Mouse (Mus musculus): ENCODE results near the gene Prkg1. TPM values are rescaled to one million over a fixed set of nuclear protein-coding genes. Genes with fewer than 3 reads are reported as not detected.

The Prkg1 gene
- polyA plus RNA-seq, 1 experiment from 2014 or later = 5.9 TPM

DNA sequence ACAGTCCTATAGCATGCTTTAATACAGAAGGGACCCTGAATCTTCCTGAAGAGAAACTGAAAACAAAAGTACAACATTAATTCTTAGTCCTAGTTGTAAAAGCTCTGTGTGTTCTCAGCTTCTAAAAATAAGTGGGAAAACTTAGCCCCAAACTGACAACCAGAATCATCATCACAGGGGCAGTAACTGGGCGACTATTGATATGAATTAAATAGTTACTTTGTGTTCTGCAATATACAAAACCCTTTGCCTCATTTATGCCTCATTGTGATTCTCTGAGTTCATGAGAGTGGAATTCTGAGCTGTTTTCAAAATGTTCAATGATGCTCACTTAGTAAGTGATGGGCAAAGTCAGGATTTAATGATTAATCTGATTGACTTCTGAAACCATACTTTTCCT is 170.8 kb downstream of the Prkg1 start:
- no peak overlapping the region for H3K9ac ChIP-seq
- ATAC-seq (ENCODE audit: low FRiP score) = no peak
- no peak overlapping the region for H3K4me3 ChIP-seq (replicated peaks)
- no peak overlapping the region for H3K4me2 ChIP-seq
- no peaks in the 10 kb centered on the region for H3K27me3 ChIP-seq
- H3K27ac ChIP-seq = no peak overlapping the region
- no peaks in the 10 kb centered on the region for H3K4me1 ChIP-seq
- WGBS = 67% methylated on average over 1 of the region's 1 CpGs
- no peaks in the 10 kb centered on the region for H3K9me3 ChIP-seq
- no peaks in the 10 kb centered on the region for H3K36me3 ChIP-seq (replicated peaks)

DNA sequence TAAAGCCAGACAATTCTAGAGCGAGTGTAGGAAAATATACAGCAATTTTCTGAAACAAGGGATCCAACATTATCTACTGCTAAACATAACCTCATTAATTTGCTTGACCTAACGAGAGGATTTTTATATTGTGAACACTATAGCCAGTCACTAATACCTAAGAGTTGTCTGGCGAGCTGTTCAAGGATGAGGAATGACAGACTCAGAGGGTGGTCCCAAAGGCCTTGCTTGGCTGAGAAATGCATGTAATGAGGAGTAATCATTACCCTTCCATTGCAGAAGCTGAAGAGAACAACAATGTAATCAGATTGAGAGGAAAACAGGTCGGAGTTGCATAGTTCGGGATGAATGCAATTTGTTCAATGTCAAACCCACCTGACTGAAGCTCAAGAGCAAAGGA is 174.1 kb downstream of the Prkg1 start:
- no peak overlapping the region for H3K27ac ChIP-seq
- H3K4me1 ChIP-seq = no peaks in the 10 kb centered on the region
- H3K4me2 ChIP-seq = no peak overlapping the region
- H3K9me3 ChIP-seq = no peaks in the 10 kb centered on the region
- no peak for ATAC-seq (ENCODE audit: low FRiP score)
- no peaks in the 10 kb centered on the region for H3K27me3 ChIP-seq
- no peak overlapping the region for H3K9ac ChIP-seq
- 62% methylated on average over 5 of the region's 5 CpGs for WGBS
- H3K36me3 ChIP-seq (replicated peaks) = no peaks in the 10 kb centered on the region
- H3K4me3 ChIP-seq (replicated peaks) = no peak overlapping the region

DNA sequence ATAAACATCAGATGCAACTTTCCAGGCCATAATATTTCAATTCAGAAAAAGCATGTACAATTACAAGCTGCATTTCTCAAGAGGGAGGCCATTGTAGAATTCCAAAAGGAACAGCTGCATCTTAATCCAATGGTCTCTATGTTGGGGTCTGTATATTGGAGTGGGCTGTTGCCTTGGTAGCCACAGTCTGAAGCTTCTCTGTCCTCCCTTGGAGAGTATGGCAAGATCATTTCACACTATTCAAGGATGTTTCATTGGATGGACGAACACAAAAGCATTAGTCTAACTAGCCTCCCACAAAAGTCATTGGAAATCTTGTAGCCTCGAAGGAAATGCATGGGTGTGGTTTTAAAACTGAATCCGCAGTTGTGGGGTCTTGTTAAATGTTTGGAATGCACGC is 187.7 kb downstream of the Prkg1 start:
- Histone ChIP-seq H3K27me3 (no peaks in the 10 kb centered on the region), H3K4me3 (replicated peaks) (no peak overlapping the region), H3K36me3 (replicated peaks) (no peaks in the 10 kb centered on the region), H3K27ac (no peak overlapping the region), H3K4me2 (no peak overlapping the region), H3K4me1 (peaks cover 3% of the 10 kb centered on the region), H3K9me3 (no peaks in the 10 kb centered on the region), H3K9ac (no peak overlapping the region)
- 37% methylated on average over 4 of the region's 4 CpGs for WGBS
- no peak for ATAC-seq (ENCODE audit: low FRiP score)

DNA sequence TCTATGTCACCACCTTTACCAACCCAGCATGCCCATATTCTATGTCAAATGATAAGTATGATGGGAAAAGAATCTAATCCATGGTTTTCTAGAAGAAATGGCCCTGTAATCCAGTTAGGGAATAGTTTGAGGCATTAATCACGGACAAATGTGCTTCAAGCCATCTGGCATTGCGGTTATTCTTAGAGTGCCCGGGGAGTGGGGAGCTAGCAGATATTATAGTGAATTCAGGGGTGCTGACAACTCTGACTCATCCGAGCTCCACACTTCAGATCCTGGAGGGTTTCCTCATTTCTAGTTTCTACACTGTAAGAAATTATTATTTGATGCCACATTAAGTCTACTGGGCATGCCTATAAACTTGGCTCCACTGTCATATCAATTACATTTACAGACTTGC is 200.5 kb downstream of the Prkg1 start:
- Histone ChIP-seq H3K4me2 (no peak overlapping the region), H3K4me1 (no peaks in the 10 kb centered on the region), H3K9ac (no peak overlapping the region), H3K9me3 (no peaks in the 10 kb centered on the region), H3K27ac (no peak overlapping the region), H3K27me3 (no peaks in the 10 kb centered on the region), H3K36me3 (replicated peaks) (no peaks in the 10 kb centered on the region), H3K4me3 (replicated peaks) (no peak overlapping the region)
- 89% methylated on average over 4 of the region's 4 CpGs for WGBS
- ATAC-seq (ENCODE audit: low FRiP score) = no peak

DNA sequence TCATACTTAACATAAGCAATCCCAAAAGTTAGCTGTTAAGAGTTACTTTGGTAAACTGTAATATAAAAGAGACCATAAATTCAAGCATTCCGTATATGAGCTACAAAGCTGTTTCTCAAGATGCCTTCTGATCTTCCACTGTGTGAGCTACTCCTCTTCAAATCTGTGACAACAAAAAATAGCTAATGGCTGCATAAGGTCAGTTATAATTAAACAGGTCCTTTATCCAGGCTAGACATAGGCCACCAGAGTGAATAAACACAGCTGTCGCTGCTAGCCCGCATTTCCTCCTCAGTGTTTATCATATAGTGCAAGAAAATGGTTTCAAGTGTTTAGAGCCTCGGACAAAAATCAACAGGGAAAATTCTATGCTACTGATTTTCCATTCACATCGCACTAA is 218.8 kb downstream of the Prkg1 start:
- no peak for ATAC-seq (ENCODE audit: low FRiP score)
- Histone ChIP-seq H3K27me3 (no peaks in the 10 kb centered on the region), H3K4me2 (no peak overlapping the region), H3K27ac (no peak overlapping the region), H3K9ac (no peak overlapping the region), H3K9me3 (no peaks in the 10 kb centered on the region), H3K4me1 (no peaks in the 10 kb centered on the region), H3K36me3 (replicated peaks) (no peaks in the 10 kb centered on the region), H3K4me3 (replicated peaks) (no peak overlapping the region)
- WGBS = 85% methylated on average over 5 of the region's 5 CpGs

DNA sequence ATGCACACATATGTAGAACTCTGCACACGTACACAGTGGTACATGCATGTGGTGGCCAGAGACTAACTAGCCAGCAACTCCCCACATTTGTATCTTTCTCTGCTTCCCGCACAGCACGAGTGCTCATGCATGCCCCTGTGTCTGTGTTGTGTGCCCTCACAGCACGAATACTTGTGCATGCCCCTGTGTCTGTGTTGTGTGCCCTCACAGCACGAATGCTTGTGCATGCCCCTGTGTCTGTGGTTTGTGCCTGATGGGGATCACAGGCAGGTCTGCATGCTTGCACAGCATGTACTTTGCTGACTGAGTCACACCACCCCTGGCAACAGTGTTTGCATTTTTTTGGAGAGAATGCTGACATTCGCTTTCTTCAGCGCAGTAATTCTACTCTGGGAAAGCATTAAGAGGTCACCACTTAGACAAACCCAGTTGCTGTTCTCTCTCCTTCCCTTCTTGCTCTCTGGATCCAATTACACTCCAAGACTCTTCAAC is 233.5 kb downstream of the Prkg1 start:
- no peak overlapping the region for H3K9ac ChIP-seq
- H3K27me3 ChIP-seq = no peaks in the 10 kb centered on the region
- 71% methylated on average over 7 of the region's 7 CpGs for WGBS
- no peak overlapping the region for H3K4me3 ChIP-seq (replicated peaks)
- H3K36me3 ChIP-seq (replicated peaks) = no peaks in the 10 kb centered on the region
- no peak overlapping the region for H3K4me2 ChIP-seq
- ATAC-seq (ENCODE audit: low FRiP score) = no peak
- H3K27ac ChIP-seq = no peak overlapping the region
- H3K9me3 ChIP-seq = no peaks in the 10 kb centered on the region
- H3K4me1 ChIP-seq = no peaks in the 10 kb centered on the region

DNA sequence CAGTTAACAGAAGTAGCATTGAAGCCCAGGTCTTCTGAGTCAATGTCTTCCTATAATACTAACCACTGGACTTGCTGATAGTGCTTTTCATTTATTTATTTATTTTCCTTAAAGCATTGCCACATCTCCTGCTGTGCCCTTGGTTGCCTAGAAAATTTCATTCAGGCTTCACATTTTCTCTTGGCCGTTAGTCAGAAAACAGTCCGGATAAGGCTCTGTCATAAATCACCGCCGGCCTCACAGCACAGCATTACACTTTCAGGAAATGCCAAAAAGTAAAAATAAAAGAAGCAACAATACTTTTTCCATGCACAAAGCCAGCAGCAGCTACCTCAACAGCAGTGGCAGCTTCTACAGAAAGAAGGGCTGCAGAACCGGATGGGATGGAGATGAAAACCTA is 234.2 kb downstream of the Prkg1 start:
- no peaks in the 10 kb centered on the region for H3K36me3 ChIP-seq (replicated peaks)
- no peak overlapping the region for H3K27ac ChIP-seq
- no peaks in the 10 kb centered on the region for H3K9me3 ChIP-seq
- no peak for ATAC-seq (ENCODE audit: low FRiP score)
- H3K9ac ChIP-seq = no peak overlapping the region
- no peaks in the 10 kb centered on the region for H3K27me3 ChIP-seq
- WGBS = 62% methylated on average over 5 of the region's 5 CpGs
- H3K4me3 ChIP-seq (replicated peaks) = no peak overlapping the region
- no peak overlapping the region for H3K4me2 ChIP-seq
- no peaks in the 10 kb centered on the region for H3K4me1 ChIP-seq

DNA sequence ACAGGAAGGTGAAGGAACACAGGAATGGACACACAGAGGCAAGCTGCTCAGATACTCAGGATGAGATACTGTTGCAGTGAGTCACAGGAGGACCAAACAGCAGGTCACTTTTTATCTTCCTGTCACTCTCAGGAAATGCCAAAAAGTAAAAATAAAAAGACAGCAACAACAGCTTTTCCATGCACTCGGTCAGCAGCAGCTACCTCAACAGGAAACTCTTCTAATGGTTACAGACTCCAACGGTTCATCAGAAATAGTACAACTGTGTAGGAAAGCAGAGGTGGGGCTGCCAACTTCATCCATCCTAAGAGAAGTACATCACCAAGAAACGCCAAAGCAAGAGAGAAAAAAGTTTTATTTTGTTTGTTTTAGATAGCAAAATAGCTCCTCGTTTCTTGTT is 234.9 kb downstream of the Prkg1 start:
- no peak overlapping the region for H3K27ac ChIP-seq
- H3K4me2 ChIP-seq = no peak overlapping the region
- no peak overlapping the region for H3K9ac ChIP-seq
- no peaks in the 10 kb centered on the region for H3K9me3 ChIP-seq
- H3K27me3 ChIP-seq = no peaks in the 10 kb centered on the region
- H3K36me3 ChIP-seq (replicated peaks) = no peaks in the 10 kb centered on the region
- no peaks in the 10 kb centered on the region for H3K4me1 ChIP-seq
- H3K4me3 ChIP-seq (replicated peaks) = no peak overlapping the region
- WGBS = 90% methylated on average over 4 of the region's 4 CpGs
- ATAC-seq (ENCODE audit: low FRiP score) = no peak

DNA sequence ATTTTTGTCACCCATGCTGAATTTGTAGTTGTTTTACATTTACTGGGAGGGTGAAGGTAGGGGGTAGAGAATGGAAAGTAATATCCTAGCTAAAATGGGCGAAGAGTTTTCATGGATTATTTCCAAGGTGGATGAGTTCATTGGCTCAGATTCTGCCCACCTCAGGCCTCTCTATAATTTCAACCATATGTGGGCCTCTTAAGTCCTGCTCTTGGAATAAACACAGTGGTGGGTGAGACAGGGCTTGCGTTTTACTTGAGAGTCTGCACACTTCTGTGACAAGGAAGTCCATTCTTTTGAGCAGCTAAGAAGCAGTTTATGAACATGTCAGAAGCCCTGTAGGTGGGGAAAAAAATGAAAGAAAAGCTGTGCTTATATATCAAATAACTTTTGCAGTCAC is 250.3 kb downstream of the Prkg1 start:
- Histone ChIP-seq H3K4me3 (replicated peaks) (no peak overlapping the region), H3K9ac (no peak overlapping the region), H3K27me3 (no peaks in the 10 kb centered on the region), H3K27ac (no peak overlapping the region), H3K4me2 (no peak overlapping the region), H3K4me1 (no peaks in the 10 kb centered on the region), H3K9me3 (no peaks in the 10 kb centered on the region), H3K36me3 (replicated peaks) (no peaks in the 10 kb centered on the region)
- ATAC-seq (ENCODE audit: low FRiP score) = no peak
- WGBS = 76% methylated on average over 2 of the region's 2 CpGs

DNA sequence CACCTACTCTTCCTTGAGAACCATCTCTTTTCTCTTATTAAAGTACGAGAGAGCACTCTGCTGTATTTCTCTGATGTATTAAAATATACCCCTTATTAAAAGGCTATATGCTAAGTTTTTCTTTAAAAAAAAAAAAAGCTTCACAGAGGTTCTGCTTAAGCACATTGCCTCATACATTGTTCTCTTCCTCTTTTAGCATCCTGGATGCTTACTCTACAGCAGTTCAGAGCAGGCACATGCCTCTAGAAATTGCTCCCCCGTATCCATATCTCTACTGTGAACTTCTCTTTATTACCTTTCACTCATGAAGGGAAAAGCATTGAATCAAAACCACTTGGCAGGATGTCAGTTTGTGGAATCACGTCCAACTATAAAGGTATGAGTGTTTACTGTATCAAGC is 257.0 kb downstream of the Prkg1 start:
- no peak overlapping the region for H3K9ac ChIP-seq
- H3K9me3 ChIP-seq = no peaks in the 10 kb centered on the region
- H3K4me1 ChIP-seq = no peaks in the 10 kb centered on the region
- WGBS = 78% methylated on average over 3 of the region's 3 CpGs
- H3K4me3 ChIP-seq (replicated peaks) = no peak overlapping the region
- H3K4me2 ChIP-seq = no peak overlapping the region
- H3K36me3 ChIP-seq (replicated peaks) = no peaks in the 10 kb centered on the region
- no peak overlapping the region for H3K27ac ChIP-seq
- H3K27me3 ChIP-seq = no peaks in the 10 kb centered on the region
- no peak for ATAC-seq (ENCODE audit: low FRiP score)

DNA sequence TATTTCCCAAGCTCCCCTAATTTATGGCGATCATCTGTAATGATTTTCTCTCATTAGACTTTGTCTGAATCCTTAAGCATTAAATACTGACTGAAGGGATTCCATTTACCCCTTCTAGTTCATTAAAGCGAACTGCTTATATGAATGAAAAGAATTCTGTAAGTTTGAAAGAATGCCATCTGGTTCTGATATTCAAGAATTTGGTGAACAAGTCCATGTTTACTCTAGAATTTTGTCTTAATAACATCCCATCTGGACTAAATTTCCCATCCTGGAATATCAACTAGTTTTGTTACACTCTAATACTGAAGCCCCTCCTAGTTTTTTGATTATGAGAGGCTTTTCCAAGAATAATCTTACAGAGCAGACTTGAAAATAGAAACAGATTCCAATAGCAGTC is 258.5 kb downstream of the Prkg1 start:
- no peak for ATAC-seq (ENCODE audit: low FRiP score)
- no peaks in the 10 kb centered on the region for H3K36me3 ChIP-seq (replicated peaks)
- H3K27me3 ChIP-seq = no peaks in the 10 kb centered on the region
- H3K4me2 ChIP-seq = no peak overlapping the region
- 80% methylated on average over 2 of the region's 2 CpGs for WGBS
- no peaks in the 10 kb centered on the region for H3K9me3 ChIP-seq
- no peak overlapping the region for H3K9ac ChIP-seq
- H3K4me1 ChIP-seq = no peaks in the 10 kb centered on the region
- no peak overlapping the region for H3K4me3 ChIP-seq (replicated peaks)
- no peak overlapping the region for H3K27ac ChIP-seq

DNA sequence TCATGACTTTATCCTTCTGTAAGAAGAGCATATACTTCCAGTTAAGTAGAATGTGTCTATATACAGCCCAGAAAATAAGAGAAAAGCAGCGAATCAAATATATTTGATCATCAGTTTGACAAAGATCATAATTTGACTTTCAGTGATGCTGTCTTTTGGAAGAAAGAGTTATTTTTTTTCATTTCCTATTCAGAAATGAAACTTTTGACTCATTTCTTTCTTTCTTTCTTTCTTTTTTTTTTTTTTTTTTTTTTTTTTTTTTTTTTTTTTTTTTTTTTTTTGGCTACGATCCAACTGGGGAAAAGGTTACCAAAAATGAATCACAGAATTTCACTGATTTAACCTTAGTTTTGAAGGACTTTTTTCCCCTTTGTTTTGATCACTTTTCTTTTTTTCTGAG is 259.8 kb downstream of the Prkg1 start:
- Histone ChIP-seq H3K4me3 (replicated peaks) (no peak overlapping the region), H3K27ac (no peak overlapping the region), H3K27me3 (no peaks in the 10 kb centered on the region), H3K9me3 (no peaks in the 10 kb centered on the region), H3K36me3 (replicated peaks) (no peaks in the 10 kb centered on the region), H3K4me2 (no peak overlapping the region), H3K4me1 (no peaks in the 10 kb centered on the region), H3K9ac (no peak overlapping the region)
- no peak for ATAC-seq (ENCODE audit: low FRiP score)
- 93% methylated on average over 2 of the region's 2 CpGs for WGBS

DNA sequence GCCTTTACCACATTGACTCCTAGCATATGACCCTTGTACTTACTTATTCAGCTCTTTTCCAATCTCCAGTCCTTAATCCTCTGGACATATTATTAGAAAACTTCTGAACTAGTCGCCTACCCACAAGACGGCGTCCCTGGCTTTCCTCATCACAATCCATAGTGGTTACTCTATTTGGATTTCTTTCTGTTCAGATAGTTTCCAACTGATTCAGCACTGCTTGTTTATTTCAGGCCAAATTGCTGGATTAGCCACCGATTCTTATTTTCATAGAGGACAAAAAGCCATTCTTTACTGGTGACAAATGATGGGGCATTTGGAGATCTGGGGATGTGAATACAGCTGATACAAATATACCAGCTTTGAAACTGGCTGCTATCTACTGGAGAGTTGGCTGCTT is 267.4 kb downstream of the Prkg1 start:
- Histone ChIP-seq H3K9ac (no peak overlapping the region), H3K4me2 (no peak overlapping the region), H3K36me3 (replicated peaks) (no peaks in the 10 kb centered on the region), H3K9me3 (no peaks in the 10 kb centered on the region), H3K27me3 (no peaks in the 10 kb centered on the region), H3K4me3 (replicated peaks) (no peak overlapping the region), H3K27ac (no peak overlapping the region), H3K4me1 (no peaks in the 10 kb centered on the region)
- WGBS = 72% methylated on average over 4 of the region's 4 CpGs
- ATAC-seq (ENCODE audit: low FRiP score) = no peak

DNA sequence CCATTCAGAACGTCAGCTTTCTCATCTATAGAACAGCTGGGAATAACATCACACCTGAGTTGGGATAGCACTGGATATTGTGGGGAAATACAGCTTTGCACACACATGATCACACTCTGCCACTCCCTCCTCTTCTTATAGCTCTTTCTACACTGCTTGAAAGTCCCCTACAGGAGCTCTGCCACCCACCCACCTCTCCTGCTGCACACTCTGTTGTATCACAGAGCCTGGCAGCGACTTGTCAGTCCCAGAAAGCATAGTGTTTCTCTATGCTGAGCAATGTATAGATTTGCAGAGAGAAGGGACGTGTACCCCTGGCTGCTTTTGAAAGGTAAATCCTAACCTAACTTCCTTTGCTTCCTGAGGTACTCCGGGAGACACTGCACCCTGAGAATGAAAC is 275.2 kb downstream of the Prkg1 start:
- Histone ChIP-seq H3K27ac (no peak overlapping the region), H3K9me3 (no peaks in the 10 kb centered on the region), H3K4me1 (no peaks in the 10 kb centered on the region), H3K4me2 (no peak overlapping the region), H3K4me3 (replicated peaks) (no peak overlapping the region), H3K9ac (no peak overlapping the region), H3K36me3 (replicated peaks) (no peaks in the 10 kb centered on the region), H3K27me3 (no peaks in the 10 kb centered on the region)
- no peak for ATAC-seq (ENCODE audit: low FRiP score)
- 79% methylated on average over 4 of the region's 4 CpGs for WGBS

All from forebrain, embryonic 12.5 days (tissue).